Mouse (Mus musculus) G1E (cell line): Measurements from ENCODE around the gene Tff2. TPM values are rescaled to one million over a fixed set of nuclear protein-coding genes. Genes with fewer than 3 reads are reported as not detected.

ENCODE experiments used
- ATAC-seq: 2 replicates; pipeline ENCODE4 v1.8.0; 2016; ENCODE audit warnings: mild to moderate bottlenecking; ENCODE audit not compliant: insufficient number of reproducible peaks, poor library complexity, low FRiP score, severe bottlenecking; ENCODE audit errors: extremely low read depth
- DNase-seq: peaks from one replicate; pipeline ENCODE4 v3.0.0; 2012; ENCODE audit warnings: low spot score
- H3K27me3 ChIP-seq: 2 replicates; pipeline ENCODE4 v1.6.1; 2012; ENCODE audit warnings: mild to moderate bottlenecking, low read length, inconsistent platforms; ENCODE audit not compliant: insufficient read depth
- H3K36me3 ChIP-seq: replicated peaks from 2 replicates; pipeline ENCODE3; 2012; ENCODE audit warnings: mild to moderate bottlenecking, inconsistent platforms
- H3K4me1 ChIP-seq: 2 replicates; pipeline ENCODE4 v1.6.1; 2012; ENCODE audit warnings: low read depth, low read length, inconsistent platforms, mixed read lengths; ENCODE audit not compliant: insufficient read depth
- H3K4me3 ChIP-seq: 2 replicates; pipeline ENCODE4 v1.5.1; 2012; ENCODE audit warnings: low read depth, mild to moderate bottlenecking, inconsistent platforms, low read length, moderate library complexity, mixed read lengths
- H3K9me3 ChIP-seq: replicated peaks from 2 replicates; pipeline ENCODE4 v1.6.1; 2012; ENCODE audit warnings: inconsistent platforms
- CTCF ChIP-seq: IDR thresholded peaks from 2 replicates; pipeline ENCODE4 v1.5.1; 2012; ENCODE audit warnings: low read depth, low read length, inconsistent platforms, mixed read lengths
- GATA1 ChIP-seq: IDR thresholded peaks from 2 replicates; pipeline ENCODE4 v1.6.1; 2012; ENCODE audit warnings: borderline replicate concordance, low read length, inconsistent platforms, mixed read lengths
- GATA2 ChIP-seq: IDR thresholded peaks from 2 replicates; pipeline ENCODE4 v1.6.1; 2012; ENCODE audit warnings: low read depth, low read length, inconsistent platforms, borderline replicate concordance
- POLR2AphosphoS5 ChIP-seq: IDR thresholded peaks from 2 replicates; pipeline ENCODE4 v1.6.1; 2012; ENCODE audit warnings: low read depth, low read length, inconsistent platforms; ENCODE audit not compliant: insufficient replicate concordance
- TAL1 ChIP-seq: conservative IDR thresholded peaks from 2 replicates; pipeline ENCODE4 v1.6.1; 2012; ENCODE audit warnings: low read depth, low read length, inconsistent platforms, mixed read lengths
- polyA plus RNA-seq: library from polyadenylated mRNA; stranded (reverse); fragments of >175 nt; gene quantifications from 2 replicates; pipeline ENCODE4 v1.2.3, GENCODE M21; 2012
- total RNA-seq, 2 experiments: library from RNA; stranded (forward) in 1 of 2; stranded (reverse) in 1 of 2; fragments of 200-1000 nt in 1 of 2; fragments of >200 nt in 1 of 2; fragmentation: Nextera tagmentation in 1 of 2; gene quantifications; 2 replicates each; pipeline ENCODE4 v1.2.3; 2014 to 2017

Gene Tff2
- total RNA-seq (2014; fragmentation: Nextera tagmentation) (not detected in 2 replicates), total RNA-seq (2017) (not detected in 2 replicates), polyA plus RNA-seq (not detected in 2 replicates)

DNA sequence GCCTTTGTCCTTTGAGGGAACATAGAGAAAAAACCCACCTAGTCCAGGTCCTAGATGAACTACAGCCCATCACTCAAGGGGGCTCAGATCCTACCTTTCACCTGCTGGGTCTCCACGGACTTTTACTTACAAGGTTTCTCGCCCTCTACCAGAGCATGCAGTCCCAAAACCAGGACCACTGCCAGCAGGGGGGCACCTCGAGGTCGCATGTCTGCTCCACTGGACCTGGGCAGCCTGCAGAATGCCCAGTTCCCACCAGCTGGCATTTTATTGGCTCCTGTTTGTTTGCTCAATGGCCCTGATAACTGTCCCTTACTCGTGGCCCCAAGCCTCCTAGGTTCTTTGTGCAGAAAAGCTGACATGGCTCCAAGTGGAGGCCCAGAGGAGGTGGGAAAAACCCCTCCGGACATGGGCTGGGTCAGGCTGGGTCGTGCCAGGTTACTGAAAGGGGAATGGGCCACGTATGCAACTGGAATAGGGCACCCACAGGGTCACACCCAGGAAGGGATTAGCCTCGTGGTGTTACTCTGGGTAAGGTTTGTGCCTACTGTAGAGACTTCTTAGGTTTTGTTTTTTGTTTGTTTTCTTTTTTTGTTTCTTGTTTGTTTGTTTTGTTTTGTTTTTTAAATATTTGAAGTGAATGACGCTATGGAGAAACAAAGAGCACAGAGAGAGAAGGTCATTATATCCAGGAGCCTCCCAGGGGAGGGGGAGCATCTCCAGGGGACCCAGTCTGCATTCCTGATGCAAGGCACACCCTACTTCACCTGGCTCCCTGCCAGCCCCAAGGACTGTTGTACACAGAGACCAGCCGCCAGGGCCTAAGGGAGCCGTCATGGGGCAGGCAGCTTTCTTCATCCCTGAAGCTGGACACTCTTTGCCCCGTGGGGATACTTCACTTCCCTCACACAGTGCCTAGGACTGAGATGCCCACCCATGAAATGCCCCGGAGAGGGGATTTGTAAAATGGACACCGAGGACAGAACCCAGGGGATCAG is at the start of gene Tff2:
Tff2 (minus strand) TSS at position 243 of the 998 bp plus-strand sequence.
- Histone ChIP-seq H3K4me3 (no peak within 1 kb of the TSS), H3K9me3 (peaks cover 83% of the 10 kb centered on the region), H3K36me3 (no peaks in the 10 kb centered on the region), H3K27me3 (no peaks in the 10 kb centered on the region), H3K4me1 (no peaks in the 10 kb centered on the region)
- no peak for ATAC-seq
- DNase-seq = no peak
- no peak for TF ChIP-seq GATA1
- no peak for TF ChIP-seq GATA2
- no peak for TF ChIP-seq POLR2AphosphoS5
- no peak for TF ChIP-seq CTCF
- TF ChIP-seq TAL1 = no peak

- no peaks in the 10 kb centered on the region for H3K27me3 ChIP-seq
- H3K4me1 ChIP-seq = no peaks in the 10 kb centered on the region
- TF ChIP-seq POLR2AphosphoS5 (no peak), TAL1 (no peak), GATA1 (no peak), CTCF (no peak), GATA2 (no peak)
- DNase-seq = no peak
- no peaks in the 10 kb centered on the region for H3K36me3 ChIP-seq
- H3K4me3 ChIP-seq = no peak overlapping the region; the same call in 1 of the 2 replicates
- H3K9me3 ChIP-seq = peaks cover 90% of the 10 kb centered on the region
- ATAC-seq = no peak
These were observed 49.3 kb upstream of the Tff2 start for GRCm38 (mm10) chr17:31193360-31193759.

DNA sequence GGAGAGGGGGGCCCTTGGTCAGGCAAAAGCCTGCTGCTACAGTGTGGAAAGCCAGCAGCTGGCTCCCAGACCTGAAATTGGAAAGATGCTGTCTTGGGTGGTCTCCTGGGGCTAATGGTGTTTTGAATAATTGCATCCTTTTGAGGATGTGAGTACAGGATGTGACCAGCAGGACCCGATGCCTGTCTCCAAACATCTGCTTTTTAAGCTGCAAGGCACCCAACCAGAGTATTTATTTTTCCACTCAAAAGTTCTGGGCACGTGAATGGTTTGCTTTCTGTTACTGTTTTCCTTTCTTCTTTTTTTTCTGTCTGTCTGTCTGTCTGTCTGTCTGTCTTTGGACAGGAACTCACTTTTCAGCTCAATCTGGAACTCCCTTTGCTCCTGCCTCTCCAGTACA is 48.6 kb upstream of the Tff2 start:
- ATAC-seq (no peak), DNase-seq (no peak)
- no peaks in the 10 kb centered on the region for H3K27me3 ChIP-seq
- H3K4me1 ChIP-seq = no peaks in the 10 kb centered on the region
- no peak overlapping the region for H3K4me3 ChIP-seq
- no peak for TF ChIP-seq GATA1
- no peak for TF ChIP-seq POLR2AphosphoS5
- TF ChIP-seq GATA2 = no peak
- TF ChIP-seq CTCF = no peak
- peaks cover 92% of the 10 kb centered on the region for H3K9me3 ChIP-seq
- H3K36me3 ChIP-seq = no peaks in the 10 kb centered on the region

DNA sequence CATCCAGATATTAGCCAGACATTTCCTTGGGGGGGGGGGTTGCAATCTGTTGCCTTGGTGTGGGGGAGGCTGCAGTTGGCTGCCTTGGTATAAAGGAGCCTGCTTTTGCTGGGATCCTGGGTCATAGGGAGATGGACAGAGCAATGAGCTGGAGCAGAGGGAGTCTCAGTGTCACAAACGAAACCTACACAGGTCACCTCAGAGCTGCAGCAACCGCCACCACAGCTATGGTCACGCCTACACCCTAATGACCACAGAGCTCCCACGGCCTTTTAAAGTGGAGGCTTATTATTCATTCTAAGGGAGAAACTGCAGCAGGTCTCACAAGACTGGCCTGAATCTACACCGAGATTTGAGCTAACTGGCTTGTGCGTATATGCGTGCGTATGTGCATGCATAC is 47.7 kb upstream of the Tff2 start:
- H3K27me3 ChIP-seq = no peaks in the 10 kb centered on the region
- no peak for TF ChIP-seq POLR2AphosphoS5
- no peak for TF ChIP-seq TAL1
- TF ChIP-seq GATA1 = no peak
- no peak for TF ChIP-seq GATA2
- no peak for TF ChIP-seq CTCF
- no peak overlapping the region for H3K4me3 ChIP-seq
- H3K9me3 ChIP-seq = peaks cover 92% of the 10 kb centered on the region
- no peaks in the 10 kb centered on the region for H3K4me1 ChIP-seq
- DNase-seq (no peak), ATAC-seq (no peak)
- H3K36me3 ChIP-seq = no peaks in the 10 kb centered on the region

- H3K36me3 ChIP-seq = no peaks in the 10 kb centered on the region
- no peak for DNase-seq
- ATAC-seq = no peak
- H3K27me3 ChIP-seq = no peaks in the 10 kb centered on the region
- TF ChIP-seq POLR2AphosphoS5 = no peak
- no peak for TF ChIP-seq GATA2
- no peak for TF ChIP-seq GATA1
- TF ChIP-seq TAL1 = no peak
- no peak for TF ChIP-seq CTCF
- peaks cover 93% of the 10 kb centered on the region for H3K9me3 ChIP-seq
- no peak overlapping the region for H3K4me3 ChIP-seq
- no peaks in the 10 kb centered on the region for H3K4me1 ChIP-seq
These were observed 43.3 kb upstream of the Tff2 start for GRCm38 (mm10) chr17:31187370-31187769.

DNA sequence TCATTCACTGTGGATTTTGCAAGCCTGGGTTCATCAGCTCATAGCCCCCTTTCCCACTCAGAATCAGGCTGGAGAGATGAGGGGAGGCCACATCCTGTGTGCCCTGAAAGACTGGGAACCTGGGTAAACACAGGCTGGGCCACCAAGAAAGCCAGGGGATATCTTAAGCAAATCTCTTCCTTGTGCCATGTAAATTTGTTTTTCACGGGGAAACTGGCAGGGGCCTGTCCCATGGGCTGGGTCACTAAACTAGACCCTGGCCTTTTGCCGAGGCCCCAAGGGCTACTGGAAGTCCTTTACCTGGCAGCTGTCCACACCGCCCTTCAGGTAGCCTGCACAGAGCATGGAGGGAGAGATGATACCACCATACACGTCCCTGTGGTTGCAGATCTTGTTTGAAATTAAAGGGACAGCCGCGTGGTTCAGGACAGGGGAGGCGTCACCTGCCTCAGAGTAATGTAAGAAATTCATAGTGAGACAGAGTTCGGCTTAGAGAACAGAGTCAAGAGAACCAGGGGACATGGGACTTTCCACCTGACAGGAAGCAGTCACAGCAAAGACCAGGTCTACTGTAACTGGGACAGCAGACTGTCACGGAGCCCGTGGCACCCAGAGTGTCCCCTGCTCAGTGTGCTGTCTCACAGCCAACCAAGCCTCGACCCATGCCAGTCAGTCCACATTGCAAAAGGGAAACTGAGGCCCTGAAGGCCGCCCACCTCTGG is 40.3 kb upstream of the Tff2 start:
- Histone ChIP-seq H3K9me3 (peaks cover 94% of the 10 kb centered on the region), H3K36me3 (no peaks in the 10 kb centered on the region), H3K4me3 (no peak overlapping the region), H3K4me1 (no peaks in the 10 kb centered on the region), H3K27me3 (no peaks in the 10 kb centered on the region)
- no peak for TF ChIP-seq TAL1
- no peak for TF ChIP-seq CTCF
- no peak for TF ChIP-seq POLR2AphosphoS5
- no peak for TF ChIP-seq GATA2
- no peak for TF ChIP-seq GATA1
- no peak for ATAC-seq
- DNase-seq = no peak
